Mouse (Mus musculus) right cerebral cortex, postnatal 4 days (tissue): ENCODE data around the gene Syne2.
A peak's percentile ranks its signal among the peaks of the same experiment; 100 is the strongest.
"Not testable (repeated sequence)": the region's sequence is repeated elsewhere in the genome, so short reads cannot be mapped to it uniquely, and the experiment has no call there.

ENCODE experiments used
- DNase-seq: peaks from one replicate; pipeline ENCODE4 v3.0.0-alpha.2; 2022

Syne2 gene

DNA sequence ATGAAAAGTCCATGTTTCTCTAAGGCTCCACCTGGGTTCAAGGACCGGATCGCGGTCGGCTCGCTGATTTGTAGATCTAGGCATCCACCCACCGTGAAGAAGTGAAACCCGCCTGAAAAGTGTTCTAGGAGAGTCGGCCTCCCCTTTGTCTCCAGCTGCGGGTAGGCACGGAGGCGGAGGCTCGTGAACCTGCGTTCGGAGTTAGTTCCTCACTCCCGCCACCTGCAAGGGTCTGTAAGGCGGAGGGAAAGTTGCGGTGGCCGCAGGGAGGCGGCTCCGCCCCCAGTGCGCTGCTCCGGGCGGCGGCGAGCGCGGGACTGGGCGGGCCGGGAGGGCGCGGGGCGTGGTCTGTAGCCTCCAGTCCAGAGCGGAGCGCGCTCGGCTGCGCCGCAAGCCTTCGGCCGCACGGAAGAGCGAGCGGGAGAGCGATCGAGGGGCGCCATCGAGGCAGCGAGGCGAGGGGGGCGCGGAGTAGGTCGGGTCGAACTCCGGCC lies at the start of gene Syne2:
Gene Syne2, plus strand, starts transcription at position 176 of the 494 bp plus-strand sequence.
- peak; percentile 59 for DNase-seq

DNA sequence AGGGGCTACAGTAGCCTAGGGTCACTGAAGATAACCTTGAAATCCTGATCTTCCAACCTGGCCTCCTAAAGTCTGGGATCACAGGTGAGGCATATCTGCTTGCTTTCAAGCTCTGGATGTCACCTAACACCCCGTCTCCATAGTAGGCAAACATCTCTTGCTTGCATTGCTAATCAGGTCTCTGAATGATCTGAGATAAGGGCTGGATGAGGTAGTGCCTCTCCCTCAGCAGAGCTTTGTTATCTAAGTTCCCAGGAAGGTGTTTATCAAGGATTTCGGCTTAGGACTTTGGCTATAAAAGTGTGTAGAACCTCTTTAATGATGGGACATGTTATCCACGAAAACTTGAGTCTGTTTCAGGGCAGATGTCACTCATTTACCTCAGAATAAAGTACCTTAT lies 46.5 kb upstream of the Syne2 start:
- DNase-seq, result no peak

DNA sequence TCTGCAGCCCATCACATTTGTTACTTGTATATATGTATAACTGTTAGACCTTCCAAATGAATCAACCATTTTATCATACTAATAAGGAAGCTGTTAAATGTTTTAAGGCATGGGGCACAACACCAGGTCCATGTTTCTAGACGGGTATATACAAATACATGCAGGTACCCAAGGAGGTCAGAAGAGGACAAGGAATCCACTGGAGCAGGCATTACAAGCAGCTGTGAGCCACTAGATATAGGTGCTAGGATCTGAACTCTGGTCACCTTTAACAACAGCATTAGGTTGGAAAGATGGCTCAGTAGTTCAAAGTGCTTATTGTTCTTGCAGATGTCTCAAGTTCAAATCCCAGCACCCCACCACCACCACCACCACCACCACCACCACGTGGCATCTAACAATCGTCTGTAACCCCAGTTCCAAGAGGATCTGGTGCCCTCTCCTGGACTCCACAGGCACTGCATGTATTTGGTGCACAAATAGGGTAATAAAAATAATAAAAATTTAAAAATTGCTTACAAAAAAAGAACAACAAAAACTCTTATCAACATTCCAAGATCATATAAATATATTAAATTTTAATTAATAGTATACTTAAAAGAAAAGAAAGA lies 45.4 kb upstream of the Syne2 start:
- peak; percentile 42 for DNase-seq

DNA sequence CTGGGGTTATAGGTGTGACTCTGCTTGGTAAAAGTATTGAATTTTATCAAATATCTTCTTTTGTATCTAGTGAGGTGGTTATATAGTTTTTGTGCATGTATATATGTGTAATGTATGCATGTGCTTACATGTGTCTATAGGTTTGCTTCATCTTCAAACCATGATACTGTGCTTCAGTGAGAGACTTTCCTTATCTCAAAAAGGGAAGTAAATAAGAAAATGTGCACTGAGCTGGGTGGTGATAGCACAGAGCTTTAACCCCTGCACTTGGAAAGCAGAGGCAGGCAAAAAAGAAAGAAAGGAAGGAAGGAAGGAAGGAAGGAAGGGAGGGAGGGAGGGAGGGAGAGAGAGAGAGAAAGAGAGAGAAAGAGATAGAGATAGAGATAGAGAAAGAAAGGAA lies 36.5 kb upstream of the Syne2 start:
- DNase-seq, result no peak

DNA sequence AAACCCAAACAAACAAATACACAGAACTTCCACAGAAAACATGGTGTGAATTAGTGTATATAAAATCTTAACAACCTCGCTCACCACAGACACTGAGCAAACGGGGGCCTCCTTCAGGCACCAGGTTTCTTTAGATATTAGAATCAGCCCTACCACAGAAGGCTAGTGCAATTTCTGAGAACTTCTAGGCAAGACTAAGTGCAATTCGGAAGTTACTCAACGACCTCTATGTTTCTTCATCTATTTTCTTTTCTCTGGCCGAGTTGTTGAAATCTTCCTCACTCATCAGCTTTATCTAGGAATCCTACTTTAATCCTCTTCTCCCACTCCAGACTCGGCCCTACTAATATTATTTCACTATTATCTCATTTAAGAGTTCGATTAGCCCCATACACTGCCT lies 35.9 kb upstream of the Syne2 start:
- no peak for DNase-seq

DNA sequence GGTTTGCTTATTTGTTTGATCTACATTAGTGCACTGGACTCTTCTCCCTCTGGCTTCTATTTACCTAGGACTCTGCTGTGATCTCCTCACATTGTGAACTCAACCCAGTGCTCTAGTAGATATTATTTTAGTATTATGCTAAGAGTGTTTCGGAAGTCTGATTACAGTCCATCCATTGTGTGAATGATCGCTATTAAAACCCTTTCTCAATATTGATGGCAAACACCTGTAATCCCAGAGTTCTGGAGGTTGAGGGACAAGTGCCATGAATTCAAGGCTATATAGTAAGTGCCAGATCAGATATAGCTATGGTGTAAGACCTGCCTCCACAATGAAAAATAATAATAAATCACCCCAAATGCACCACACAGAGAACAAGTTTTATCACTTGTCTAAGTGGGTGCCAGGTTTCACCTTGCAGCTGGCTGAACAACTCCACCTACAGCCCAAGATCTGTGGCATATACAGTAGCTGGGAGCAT lies 33.6 kb upstream of the Syne2 start:
- DNase-seq, result no peak

DNA sequence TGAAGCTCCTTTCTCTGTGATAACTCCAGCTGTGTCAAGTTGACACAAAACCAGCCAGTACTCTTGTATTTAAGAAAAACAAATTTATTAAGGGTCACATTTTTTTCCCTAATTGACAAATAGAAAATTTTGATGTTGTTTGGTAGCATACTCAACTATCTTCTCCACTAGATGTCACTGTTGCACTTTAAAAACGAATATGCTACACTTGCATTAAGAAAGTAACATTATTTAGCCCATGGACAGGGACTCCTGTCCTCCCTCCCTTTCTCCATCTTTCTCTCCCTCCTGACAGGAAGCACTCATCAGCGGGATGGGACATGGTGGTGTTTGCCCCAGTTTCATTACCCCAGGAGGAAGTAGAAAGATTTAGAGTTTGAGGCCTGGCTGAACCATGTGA lies 31.3 kb upstream of the Syne2 start:
- not testable (repeated sequence) for DNase-seq

DNA sequence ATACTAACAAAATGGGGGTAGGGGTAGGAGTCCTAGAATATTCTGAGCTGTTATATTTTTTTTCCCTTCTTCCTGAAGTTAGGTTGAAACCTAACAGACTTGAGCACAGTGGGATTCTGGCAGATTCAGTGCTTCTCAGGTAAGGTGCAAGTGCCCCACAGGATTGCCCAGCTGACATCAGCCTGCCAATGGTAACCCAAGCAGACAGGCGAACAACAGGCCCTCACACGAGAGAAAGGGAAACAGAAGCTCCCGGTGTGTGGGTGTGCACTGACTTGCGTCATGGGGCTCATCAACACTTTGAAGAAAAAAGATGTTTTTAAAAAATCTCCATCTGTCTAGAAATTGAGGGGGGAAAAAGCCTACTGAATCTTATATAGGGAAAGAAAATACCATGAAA lies 28.5 kb upstream of the Syne2 start:
- DNase-seq, result no peak

DNA sequence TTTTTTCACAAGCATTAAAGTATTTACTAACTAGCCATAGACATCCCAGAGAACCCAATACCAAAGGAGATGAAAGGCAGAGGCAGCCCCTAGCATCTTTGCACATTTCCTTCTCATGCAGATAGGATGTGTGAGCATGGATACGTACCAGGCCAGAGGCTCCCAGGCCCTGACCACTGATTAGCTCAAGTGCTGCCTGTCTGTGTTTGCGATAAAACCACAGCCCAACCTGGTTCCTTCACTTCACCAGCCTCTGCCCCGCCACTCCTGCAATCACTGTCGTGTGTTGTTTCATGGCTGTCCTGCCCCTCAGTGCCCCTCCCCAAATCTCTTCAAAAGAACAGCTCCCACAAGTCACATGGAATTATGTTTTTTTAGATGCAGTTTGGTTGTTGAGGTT lies 23.4 kb upstream of the Syne2 start:
- no peak for DNase-seq

DNA sequence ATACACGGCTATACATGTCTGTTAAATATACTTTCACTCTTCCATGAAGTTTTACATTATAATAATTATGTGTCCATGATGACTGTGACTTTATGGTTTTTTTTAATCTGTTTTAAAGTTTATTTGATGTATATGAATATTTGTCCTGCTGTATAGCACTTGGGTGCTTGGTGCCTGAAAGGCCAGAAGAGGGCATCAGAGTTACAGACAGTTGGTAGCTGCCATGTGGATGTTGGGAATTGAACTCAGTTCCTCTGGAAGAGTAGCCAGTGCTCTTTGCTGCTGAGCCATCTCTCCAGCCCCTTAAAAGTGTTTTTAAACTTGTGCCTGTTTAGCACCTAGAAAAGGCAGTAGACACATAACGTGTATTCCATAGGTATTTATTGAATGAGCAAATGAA lies 21.4 kb upstream of the Syne2 start:
- no peak for DNase-seq

DNA sequence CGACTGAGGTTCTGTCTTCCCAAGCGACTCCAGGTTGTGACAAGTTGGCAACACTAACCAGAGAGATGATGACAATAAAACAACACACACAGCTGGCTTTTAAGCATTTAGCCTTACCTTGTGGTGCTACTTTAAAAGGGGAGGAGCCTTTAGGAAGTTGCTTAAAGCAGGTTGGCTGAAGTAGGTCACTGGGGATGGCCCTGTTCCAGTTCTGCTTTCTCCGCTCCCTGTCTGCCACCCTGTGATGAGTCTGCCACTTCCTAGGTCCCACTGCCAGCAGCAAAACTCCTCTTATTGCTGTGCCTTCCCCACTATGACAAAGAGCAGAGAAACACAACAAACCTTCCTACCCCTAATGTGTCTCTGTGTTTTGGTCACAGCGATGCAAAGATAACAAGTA lies 11.7 kb upstream of the Syne2 start:
- DNase-seq, result no peak

DNA sequence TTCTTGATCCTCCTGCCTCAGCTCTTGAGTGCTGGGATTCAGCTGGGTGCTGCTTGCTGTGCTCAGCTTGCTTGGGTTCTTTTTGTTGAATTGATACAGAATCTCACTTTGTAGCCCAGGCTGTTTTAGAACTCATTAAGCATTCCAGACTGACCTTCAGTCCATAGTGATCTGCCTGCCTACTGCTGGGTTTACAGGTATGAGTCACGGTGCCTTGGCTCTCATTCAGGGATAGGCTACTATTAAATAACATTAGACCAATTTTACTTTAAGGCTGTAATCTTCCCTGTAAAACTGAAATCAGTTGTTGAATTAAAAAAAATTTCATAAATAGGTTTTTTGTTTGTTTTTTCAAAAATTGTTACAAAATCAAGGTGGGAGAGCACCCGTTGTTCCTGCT lies 4.2 kb upstream of the Syne2 start:
- no peak for DNase-seq

DNA sequence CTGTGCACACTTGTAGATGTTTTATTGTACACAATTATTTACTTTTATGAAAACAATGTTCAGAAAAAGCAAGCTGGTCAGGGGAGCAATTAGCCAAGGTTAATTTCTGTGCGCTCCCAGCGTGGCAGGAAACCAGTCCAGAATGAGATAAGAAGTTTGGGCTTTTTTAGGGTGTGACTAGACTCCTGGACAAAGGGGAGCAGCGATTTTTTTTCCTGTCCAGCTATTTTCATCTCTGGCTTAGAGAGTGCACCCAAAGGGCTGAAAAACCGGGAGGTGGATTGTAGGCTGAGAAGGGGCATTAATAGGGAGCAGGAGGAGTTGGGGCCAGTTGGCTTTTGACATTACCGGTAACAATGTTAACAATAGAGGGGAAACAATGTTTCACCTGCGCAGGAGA lies 3.4 kb upstream of the Syne2 start:
- no peak for DNase-seq

DNA sequence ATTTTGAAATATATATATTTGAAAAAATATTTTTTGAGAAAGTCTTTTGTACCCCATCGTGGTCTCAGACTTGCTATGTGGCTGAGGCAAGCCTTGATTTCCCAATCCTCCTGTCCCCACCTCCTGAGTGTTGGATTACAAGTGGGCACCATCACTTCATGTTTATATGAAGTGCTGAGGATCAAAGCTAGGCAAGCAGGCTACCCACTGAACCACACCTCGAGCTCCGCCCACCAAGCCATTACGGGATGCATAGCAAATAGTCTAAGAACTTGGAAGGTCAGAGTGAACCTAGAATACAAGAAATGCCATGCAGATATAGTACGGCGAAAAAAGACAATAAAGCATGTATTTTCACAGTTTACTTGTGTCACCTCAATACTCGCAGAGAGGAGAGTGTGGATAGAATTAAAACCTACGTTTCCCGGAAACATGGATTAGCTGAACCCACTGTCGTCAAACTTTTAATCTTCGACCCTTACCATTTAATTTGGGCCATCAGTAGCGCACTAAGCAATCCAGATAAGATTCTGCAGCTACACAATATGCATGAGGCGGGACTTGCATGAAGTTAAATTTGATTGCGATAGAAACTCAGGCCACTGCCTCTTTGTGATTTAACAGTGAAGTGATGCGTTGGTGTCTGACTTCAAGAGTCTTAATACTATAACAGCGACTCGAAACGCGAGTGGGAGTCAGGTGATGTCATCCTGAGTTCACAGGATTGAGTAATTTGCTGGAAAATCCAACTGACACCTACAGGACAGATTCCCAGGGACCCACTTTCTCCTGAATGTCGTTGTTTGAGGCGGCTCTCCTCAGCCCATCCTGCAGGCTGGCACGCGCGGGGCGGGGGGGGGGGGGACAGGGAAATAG lies 715 bp upstream of the Syne2 start:
- DNase-seq, result no peak

DNA sequence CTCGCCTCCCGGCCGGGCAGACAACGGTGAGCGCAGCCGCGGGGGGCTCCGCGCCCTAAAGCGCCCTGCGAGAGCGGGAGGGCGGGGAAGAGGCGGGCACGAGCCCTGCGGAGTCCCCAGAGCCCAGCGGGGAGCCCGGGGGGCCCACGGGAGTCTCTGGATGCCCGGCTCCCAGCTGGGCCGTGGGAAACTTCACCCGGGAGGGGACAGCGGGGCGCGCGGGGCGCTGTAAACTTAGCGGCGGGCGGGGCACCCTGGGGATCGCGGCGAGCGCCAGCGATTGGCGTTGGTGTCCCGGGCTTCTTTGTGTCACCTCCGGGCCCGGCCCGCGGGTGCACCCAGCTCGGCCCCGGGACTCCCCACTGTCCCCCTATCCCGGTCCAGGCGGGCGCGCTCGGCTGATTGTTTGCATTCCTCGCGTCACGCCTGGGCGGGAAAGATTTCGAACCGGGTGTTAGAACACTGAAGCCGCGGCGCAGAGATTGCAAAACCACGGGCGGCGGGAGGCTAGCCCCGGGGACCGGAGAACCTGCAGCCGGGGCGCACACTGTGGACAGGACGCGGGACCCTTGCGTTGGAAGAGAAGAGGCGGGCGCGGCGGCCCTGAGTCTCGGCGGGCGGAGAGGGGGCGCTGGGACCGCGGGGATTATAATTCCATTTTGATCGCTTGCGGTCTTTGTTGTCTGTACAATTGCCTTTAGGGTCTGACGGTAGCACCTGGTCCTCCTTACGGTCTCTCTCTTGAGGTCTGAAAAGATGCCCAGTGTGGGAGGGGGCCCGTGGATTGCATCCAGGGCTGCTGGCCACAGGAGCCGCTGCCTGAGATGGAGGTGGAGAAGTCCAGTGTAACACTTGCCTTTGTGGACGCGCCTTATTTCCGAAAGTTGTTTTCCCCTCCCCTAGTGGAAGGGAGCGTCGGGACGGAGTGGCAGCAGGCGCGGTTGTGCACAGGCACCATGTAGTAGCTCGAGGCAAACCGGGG lies 810 bp downstream of the Syne2 start:
- DNase-seq, result peak; percentile 46

DNA sequence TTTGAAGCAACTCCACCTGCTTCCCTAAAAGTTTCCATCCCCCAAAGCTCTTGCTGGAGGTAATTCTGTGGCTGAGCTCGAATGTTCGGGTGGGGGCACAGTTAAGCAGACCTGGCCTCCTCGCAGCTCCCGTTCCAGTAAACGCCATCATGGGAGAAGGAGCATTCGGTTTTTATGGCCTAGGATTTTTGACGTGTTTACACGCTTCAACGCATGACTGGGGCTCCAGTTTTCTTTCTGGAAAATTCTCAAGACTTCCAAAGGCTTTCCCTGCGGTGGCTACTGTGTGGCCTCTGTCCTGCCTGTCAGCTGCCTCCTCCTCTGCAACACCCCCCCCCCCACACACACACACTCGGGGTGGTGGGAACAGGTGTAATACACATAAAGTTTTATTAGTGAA lies 1.5 kb downstream of the Syne2 start:
- DNase-seq, result no peak

DNA sequence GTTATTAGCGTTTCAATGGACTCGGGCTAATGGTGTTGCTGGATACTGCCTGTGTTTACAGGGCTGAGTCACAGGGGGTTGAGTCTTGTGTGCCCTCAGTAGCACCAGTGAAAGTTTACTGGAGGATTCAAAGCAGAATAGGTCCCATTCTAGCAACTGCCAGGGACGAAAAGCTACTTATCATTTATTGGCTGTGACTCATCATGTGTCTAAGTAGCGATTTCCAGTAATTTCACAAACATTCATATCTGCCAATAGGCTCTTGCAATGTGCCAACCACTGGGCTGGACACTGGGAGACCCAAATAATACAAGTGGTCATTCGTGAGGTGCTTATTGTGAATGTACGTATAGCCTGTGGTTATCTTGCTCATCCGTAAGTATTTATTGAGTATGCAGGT lies 2.3 kb downstream of the Syne2 start:
- no peak for DNase-seq

DNA sequence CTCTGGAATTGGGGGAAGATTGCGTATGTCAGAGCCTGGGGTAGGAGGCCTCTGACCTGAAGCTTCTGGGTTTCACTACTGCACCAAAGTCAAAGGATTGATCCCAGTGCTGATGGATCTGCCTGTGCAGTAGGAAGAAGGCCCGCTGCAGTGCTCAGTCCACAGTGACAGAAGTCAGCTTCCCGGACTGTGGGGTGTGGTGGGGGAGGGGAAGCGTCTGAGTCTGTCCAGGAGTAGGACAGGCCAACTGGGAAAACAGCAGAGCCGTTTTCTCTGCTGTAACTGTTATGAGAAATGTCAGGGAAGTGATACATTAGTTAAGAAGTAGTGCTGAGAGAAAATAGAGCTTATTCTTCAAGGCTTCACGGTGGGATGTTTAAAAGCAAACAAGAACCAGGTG lies 4.2 kb downstream of the Syne2 start:
- no peak for DNase-seq

DNA sequence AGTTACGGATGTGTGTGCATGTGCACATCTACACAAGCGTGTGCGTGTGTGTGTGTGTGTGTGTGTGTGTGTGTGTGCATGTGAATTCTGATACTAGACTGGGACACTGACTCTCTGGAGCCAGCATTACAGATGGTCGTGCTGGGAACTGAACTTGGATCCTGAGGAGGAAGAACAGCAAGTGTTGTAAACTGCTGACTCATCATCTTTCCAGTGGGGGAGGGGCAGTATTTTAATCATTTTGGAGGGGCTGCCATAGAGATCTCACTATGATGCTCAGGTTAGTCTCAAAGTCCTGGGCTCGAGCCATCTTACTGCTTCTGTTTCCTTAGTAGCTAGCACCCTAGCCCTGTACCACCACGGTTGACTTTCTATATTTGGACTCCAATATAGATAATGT lies 5.5 kb downstream of the Syne2 start:
- DNase-seq, result no peak

DNA sequence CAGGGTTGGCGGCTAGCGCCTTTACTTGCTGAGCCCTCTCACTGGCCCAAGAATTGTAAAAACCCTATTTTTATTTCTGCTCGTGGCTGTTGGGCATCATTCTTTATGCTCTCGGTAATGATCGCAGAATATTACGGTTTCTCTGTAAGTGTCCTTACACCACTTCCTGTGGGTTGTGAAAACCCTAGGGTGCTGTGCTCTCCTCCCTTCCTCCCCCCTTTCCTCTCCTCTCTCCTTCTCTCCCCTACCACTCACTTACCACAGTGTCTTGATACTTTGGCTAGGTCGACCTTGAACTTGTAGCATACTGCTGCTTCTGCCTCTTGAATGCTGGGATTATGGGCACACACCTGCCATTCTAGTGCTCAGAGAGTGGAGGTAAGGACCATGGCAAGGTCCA lies 7.5 kb downstream of the Syne2 start:
- no peak for DNase-seq

DNA sequence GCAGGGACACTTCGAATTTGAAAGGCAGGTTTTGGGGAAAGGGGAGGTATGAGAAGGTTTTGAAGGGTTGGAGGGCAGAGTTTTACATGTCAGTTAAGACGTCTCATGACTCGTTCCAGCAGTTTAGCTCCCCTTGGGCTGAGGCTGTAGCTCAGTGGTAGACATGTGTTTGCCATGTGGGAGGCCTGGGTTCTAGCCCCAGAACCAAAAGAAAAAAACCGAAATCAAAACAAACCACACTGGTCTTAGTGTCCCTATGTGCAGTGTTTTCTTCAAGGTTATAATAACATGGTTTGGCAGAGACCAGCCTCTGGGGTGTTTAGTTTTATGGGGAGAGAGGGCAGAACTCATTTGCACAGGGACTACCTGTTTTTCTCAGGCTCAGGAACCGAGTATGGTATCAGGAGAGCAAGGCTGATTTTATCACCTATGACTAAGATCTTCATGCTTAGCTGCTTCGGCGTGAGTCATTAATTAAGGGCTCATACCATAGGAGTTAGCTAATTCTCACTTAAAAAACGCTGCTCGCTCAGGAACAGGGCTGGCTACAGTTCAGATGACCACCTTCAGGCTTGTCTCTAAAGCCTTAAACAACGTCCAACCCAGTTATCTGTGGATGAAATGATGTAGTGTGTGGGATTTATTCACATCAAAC lies 8.9 kb downstream of the Syne2 start:
- no peak for DNase-seq

DNA sequence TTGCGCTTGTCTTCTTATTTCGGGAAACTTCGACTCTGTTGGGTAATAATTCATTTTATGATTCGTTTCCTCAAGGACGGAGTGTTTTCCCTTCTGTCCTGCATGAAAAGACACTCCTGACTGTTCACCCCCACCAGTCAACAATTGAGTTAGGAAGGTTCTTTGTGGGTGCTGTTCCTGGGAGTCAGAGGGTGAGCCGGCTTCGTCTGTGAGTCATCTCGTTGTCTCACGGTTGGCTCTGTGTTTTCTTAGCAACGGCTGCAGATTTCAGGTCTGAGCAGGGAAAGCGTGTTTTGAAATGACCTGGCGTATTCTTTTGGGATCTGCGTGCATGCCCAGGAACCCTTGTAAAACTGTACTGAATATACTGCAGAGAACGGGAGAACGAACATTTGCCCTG lies 9.8 kb downstream of the Syne2 start:
- DNase-seq, result no peak

DNA sequence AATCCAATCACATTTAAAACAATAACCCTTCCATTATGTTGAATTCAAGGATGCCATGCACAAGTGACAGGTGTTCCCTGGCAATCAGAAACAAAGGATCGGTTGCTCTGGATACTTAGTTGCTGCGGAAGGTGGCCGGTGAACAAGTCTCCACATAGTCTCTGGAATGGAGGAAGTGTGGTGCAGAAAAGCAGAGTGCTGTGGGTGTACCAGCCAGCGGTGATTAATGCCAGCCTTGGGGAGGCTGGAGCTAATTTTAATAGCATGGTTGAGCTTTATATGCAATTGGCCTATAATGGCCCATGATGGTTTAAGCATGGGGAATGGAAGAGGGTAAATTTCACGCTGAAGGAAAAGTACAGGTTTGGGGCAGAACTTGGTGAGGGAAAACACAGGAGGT lies 11.7 kb downstream of the Syne2 start:
- DNase-seq, result no peak
